Mouse (Mus musculus): ENCODE results near the gene Ifit3.

DNA sequence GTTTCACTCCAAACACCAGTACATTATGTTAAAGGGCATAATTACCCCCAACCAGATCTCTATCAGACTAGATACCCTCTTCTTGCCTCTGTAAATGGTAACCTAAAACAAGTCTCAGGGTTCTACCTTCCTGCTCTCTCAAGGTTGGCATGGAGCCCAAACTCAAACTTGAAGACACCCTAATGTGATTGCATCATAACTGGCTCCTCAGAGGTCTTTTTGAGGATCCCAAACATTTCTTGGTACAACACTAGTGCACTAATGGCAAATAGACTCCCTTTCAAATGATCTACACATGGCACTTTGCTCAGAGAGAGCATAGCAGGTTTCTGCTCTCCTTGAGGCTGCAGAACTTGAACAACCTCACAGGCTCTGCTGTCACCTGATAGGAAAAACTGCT, 13.5 kb downstream of the Ifit3 start:
- no peak for TF ChIP-seq EP300 (IDR thresholded peaks at IDR 0.05; ENCODE audit: insufficient read depth, low read depth, low read length)
- TF ChIP-seq POLR2A (IDR thresholded peaks at IDR 0.05; ENCODE audit: insufficient read depth, low read depth, low read length): no peak
- TF ChIP-seq CTCF (IDR thresholded peaks at IDR 0.05): no peak

All from heart, adult 2 months (tissue).